In genomic region chr5:44121390-44121789, GRCm38 (mm10) we compare ENCODE assay signal across 18 mouse cellular contexts. TPM values are rescaled to one million over a fixed set of nuclear protein-coding genes. Genes with fewer than 3 reads are reported as not detected.
DNase-seq lines count a peak whose midpoint lies in the region; ATAC-seq lines count a peak whose summit lies in the region.
"Had no signal": no experiment of that assay in that cellular context is flagged by ENCODE, and none has a peak within 500 bp of the region (broad histone marks: within the 10 kb centered on the region; RNA-seq: fewer than 3 reads in every experiment).

No protein-coding gene starts in this region.

- H3K36me3 ChIP-seq in hindbrain, embryonic 12.5 days: no peaks in the 10 kb centered on the region
- H3K36me3 ChIP-seq: embryonic facial prominence, embryonic 13.5 days; hindbrain, embryonic 13.5 days had no signal

- no peak for ATAC-seq in hindbrain, embryonic 12.5 days (ENCODE audit: low FRiP score)
- ATAC-seq: forebrain, embryonic 14.5 days; hindbrain, postnatal 0 days had no signal

- 83% methylated on average over 2 of the region's 2 CpGs for WGBS in hindbrain, embryonic 12.5 days

- DNase-seq in cerebellum, adult 11 months: peak; percentile 46
- DNase-seq in cerebellum, postnatal 14 days: no peak
- peak; percentile 77 for DNase-seq in cerebellum, adult 11-12 months
- peak; percentile 84 for DNase-seq in cerebellum, adult 9-10 months
- DNase-seq in ovary, adult 18-20 months (ENCODE audit: low spot score): no peak
- DNase-seq in thymus, adult 18-20 months: no peak
- DNase-seq: adrenal gland, postnatal 10 days; gastrocnemius, postnatal 36 days; heart, adult 11 months; heart, postnatal 10 days; heart, postnatal 4 days; kidney, adult 11 months had no signal

- H3K4me2 ChIP-seq in hindbrain, embryonic 12.5 days (replicated peaks): no peak overlapping the region
- H3K4me2 ChIP-seq: embryonic facial prominence, embryonic 13.5 days; hindbrain, embryonic 13.5 days had no signal

- no peak overlapping the region for H3K4me3 ChIP-seq in hindbrain, embryonic 12.5 days
- H3K4me3 ChIP-seq: embryonic facial prominence, embryonic 13.5 days; hindbrain, embryonic 13.5 days had no signal

- no peaks in the 10 kb centered on the region for H3K9me3 ChIP-seq in hindbrain, embryonic 12.5 days (replicated peaks)
- H3K9me3 ChIP-seq: embryonic facial prominence, embryonic 13.5 days; hindbrain, embryonic 13.5 days had no signal

- no peaks in the 10 kb centered on the region for H3K4me1 ChIP-seq in hindbrain, embryonic 12.5 days
- H3K4me1 ChIP-seq: hindbrain, embryonic 13.5 days had no signal

- no peak overlapping the region for H3K9ac ChIP-seq in hindbrain, embryonic 12.5 days
- H3K9ac ChIP-seq: embryonic facial prominence, embryonic 13.5 days; hindbrain, embryonic 13.5 days had no signal

- no peaks in the 10 kb centered on the region for H3K27me3 ChIP-seq in hindbrain, embryonic 12.5 days
- H3K27me3 ChIP-seq: embryonic facial prominence, embryonic 13.5 days; hindbrain, embryonic 13.5 days had no signal

- no peak overlapping the region for H3K27ac ChIP-seq in hindbrain, embryonic 12.5 days
- H3K27ac ChIP-seq: embryonic facial prominence, embryonic 13.5 days; hindbrain, embryonic 13.5 days; hindbrain, postnatal 0 days had no signal

RNA-seq across cellular contexts. Expression of gene Prom1, which starts 19.6 kb away (rescaled TPM):
- 88.3 and 95.5 TPM in 2 replicates for polyA plus RNA-seq in hindbrain, embryonic 12.5 days (2016; fragmentation: Nextera tagmentation; extraction: Ambion mirVana)
- polyA plus RNA-seq: C2C12 had no signal

Comparison
In these comparisons a context has a peak if more than half of its experiments do, and no peak if none do; other contexts are left out.
1. DNase-seq: peak in cerebellum, adult 11 months (single experiment), cerebellum, adult 11-12 months (single experiment) and cerebellum, adult 9-10 months (single experiment); none in cerebellum, postnatal 14 days (0 of 2), ovary, adult 18-20 months (single experiment) and thymus, adult 18-20 months (0 of 2).